Mouse (Mus musculus) 3134 (cell line): Measurements from ENCODE around the gene Cracr2a.
A peak's percentile ranks its signal among the peaks of the same experiment; 100 is the strongest.

Experiments used
- DNase-seq: peaks from one replicate; pipeline ENCODE4 v3.0.0-alpha.2; 2011; ENCODE audit warnings: low spot score; ENCODE audit not compliant: insufficient read length; ENCODE audit errors: extremely low read depth

Gene Cracr2a

GRCm38 (mm10) chr6:127617258-127618025 is 56.3 kb downstream of the Cracr2a start:
- peak; percentile 59 for DNase-seq

- DNase-seq = no peak
Measured at GRCm38 (mm10) chr6:127618686-127619085, 57.5 kb downstream of the Cracr2a start.

- no peak for DNase-seq
Measured at GRCm38 (mm10) chr6:127625135-127625534, 64.0 kb downstream of the Cracr2a start.

- no peak for DNase-seq
Measured at GRCm38 (mm10) chr6:127627453-127627852, 66.3 kb downstream of the Cracr2a start.

- no peak for DNase-seq
Measured at GRCm38 (mm10) chr6:127629249-127629648, 68.1 kb downstream of the Cracr2a start.

GRCm38 (mm10) chr6:127634858-127635257 is 73.7 kb downstream of the Cracr2a start:
- no peak for DNase-seq

GRCm38 (mm10) chr6:127635462-127636189 is 74.5 kb downstream of the Cracr2a start:
- DNase-seq = no peak

- peak; percentile 45 for DNase-seq
Measured at GRCm38 (mm10) chr6:127641077-127641801, 80.1 kb downstream of the Cracr2a start.

- DNase-seq = no peak
Measured at GRCm38 (mm10) chr6:127655988-127656387, 94.8 kb downstream of the Cracr2a start.

- peak; percentile 75 for DNase-seq
Measured at GRCm38 (mm10) chr6:127657152-127657551, 96.0 kb downstream of the Cracr2a start.

- DNase-seq = no peak
Measured at GRCm38 (mm10) chr6:127659472-127659871, 98.3 kb downstream of the Cracr2a start.

GRCm38 (mm10) chr6:127659966-127660365 is 98.8 kb downstream of the Cracr2a start:
- no peak for DNase-seq

- DNase-seq = no peak
Measured at GRCm38 (mm10) chr6:127661717-127662292, 100.7 kb downstream of the Cracr2a start.

GRCm38 (mm10) chr6:127663263-127663662 is 102.1 kb downstream of the Cracr2a start:
- no peak for DNase-seq

- no peak for DNase-seq
Measured at GRCm38 (mm10) chr6:127669313-127669712, 108.2 kb downstream of the Cracr2a start.

GRCm38 (mm10) chr6:127670031-127670430 is 108.9 kb downstream of the Cracr2a start:
- no peak for DNase-seq

GRCm38 (mm10) chr6:127672071-127672470 is 110.9 kb downstream of the Cracr2a start:
- no peak for DNase-seq

- no peak for DNase-seq
Measured at GRCm38 (mm10) chr6:127676866-127677265, 115.7 kb downstream of the Cracr2a start.

- DNase-seq = no peak
Measured at GRCm38 (mm10) chr6:127678320-127678719, 117.2 kb downstream of the Cracr2a start.

GRCm38 (mm10) chr6:127678998-127679397 is 117.9 kb downstream of the Cracr2a start:
- DNase-seq = no peak

- DNase-seq = no peak
Measured at GRCm38 (mm10) chr6:127680784-127681183, 119.6 kb downstream of the Cracr2a start.
